Mouse (Mus musculus) hindbrain, embryonic 13.5 days (tissue): ENCODE results near the gene Lrch2. TPM values are rescaled to one million over a fixed set of nuclear protein-coding genes. Genes with fewer than 3 reads are reported as not detected.
"Not testable (repeated sequence)": the region's sequence is repeated elsewhere in the genome, so short reads cannot be mapped to it uniquely, and the experiment has no call there.

Source experiments
- ATAC-seq: fragments of 200-750 bp; cut with Nextera tagmentation; 2 replicates; pipeline ENCODE4 v1.8.0; 2017; ENCODE audit warnings: moderate TSS enrichment; ENCODE audit not compliant: low FRiP score
- H3K27ac ChIP-seq: fragments of 300-500 bp; sonication (generic); 2 replicates; pipeline ENCODE4 v1.5.1; 2015; ENCODE audit warnings: inconsistent platforms, mild to moderate bottlenecking, moderate library complexity
- H3K27me3 ChIP-seq: fragments of 300-500 bp; sonication (generic); 2 replicates; pipeline ENCODE4 v1.6.1; 2015; ENCODE audit warnings: mild to moderate bottlenecking, inconsistent platforms
- H3K36me3 ChIP-seq: fragments of 300-500 bp; sonication (generic); 2 replicates; pipeline ENCODE4 v1.6.1; 2015; ENCODE audit warnings: mild to moderate bottlenecking, inconsistent platforms
- H3K4me1 ChIP-seq: fragments of 300-500 bp; sonication (generic); replicated peaks from 2 replicates; pipeline ENCODE4 v1.6.1; 2015; ENCODE audit warnings: inconsistent platforms
- H3K4me2 ChIP-seq: fragments of 300-500 bp; sonication (generic); 2 replicates; pipeline ENCODE4 v1.6.1; 2015; ENCODE audit warnings: inconsistent platforms, mild to moderate bottlenecking, moderate library complexity
- H3K4me3 ChIP-seq: fragments of 300-500 bp; sonication (generic); 2 replicates; pipeline ENCODE4 v1.5.1; 2015; ENCODE audit warnings: mild to moderate bottlenecking, inconsistent platforms
- H3K9ac ChIP-seq: fragments of 300-500 bp; sonication (generic); 2 replicates; pipeline ENCODE4 v1.6.1; 2015; ENCODE audit warnings: mild to moderate bottlenecking, inconsistent platforms
- H3K9me3 ChIP-seq: fragments of 300-500 bp; sonication (generic); 2 replicates; pipeline ENCODE4 v1.6.1; 2016; ENCODE audit warnings: inconsistent platforms
- WGBS: fragments of 180-500 bp; shearing (Covaris S2); methylation state at CpG from one replicate; pipeline ENCODE4 v1.1.7; 2015; 5-methylcytosine and 5-hydroxymethylcytosine counted together
- polyA plus RNA-seq: library from polyadenylated mRNA; unstranded; fragments of >200 nt; fragmentation: Nextera tagmentation; extraction: Ambion mirVana; gene quantifications from 2 replicates; pipeline ENCODE4 v1.2.1, GENCODE M21; 2015

Gene Lrch2
- 12.8 and 13.4 TPM in 2 replicates for polyA plus RNA-seq

DNA sequence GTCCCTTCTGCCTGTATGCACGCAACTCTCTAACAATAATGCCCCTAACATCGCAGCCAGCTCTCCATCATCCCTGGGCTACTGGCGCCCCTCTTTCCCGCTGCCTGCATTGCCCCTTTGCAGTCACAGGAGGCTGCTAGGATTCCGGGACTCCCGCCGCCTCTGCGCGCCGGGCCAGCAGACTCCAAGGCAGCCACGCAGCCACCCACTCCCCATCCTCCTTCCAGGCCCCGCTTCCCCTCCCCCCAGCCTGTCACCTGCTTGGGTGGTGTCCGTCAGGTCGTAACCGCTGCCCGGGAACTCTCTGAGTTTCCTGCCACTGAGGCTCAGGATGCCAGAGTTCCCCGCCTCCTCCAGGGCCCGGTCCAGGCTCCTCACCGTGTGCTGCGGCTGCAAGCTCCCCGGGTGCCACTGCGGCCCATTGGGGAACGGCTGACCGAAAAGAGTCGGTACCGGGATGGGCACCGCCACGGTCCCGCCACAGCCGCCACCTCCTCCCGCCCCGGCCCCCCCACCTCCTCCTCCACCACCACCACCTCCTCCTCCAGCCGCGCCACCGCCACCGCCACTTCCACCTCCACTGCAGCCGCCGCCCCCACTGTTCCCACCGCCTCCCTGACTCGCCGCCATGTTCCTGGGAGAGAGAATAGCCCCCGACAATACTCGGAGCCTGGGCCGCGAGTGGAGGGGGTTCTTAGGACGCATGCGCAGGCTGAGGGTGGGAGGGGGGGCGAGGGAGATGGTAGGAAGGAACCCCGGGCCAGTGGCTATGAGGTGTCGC is at the start of gene Lrch2:
Lrch2 (minus strand) TSS at position 661 of the 781 bp plus-strand sequence.
- Histone ChIP-seq H3K4me1 (peaks cover 7% of the 10 kb centered on the region), H3K4me3 (peak within 1 kb of the TSS; percentile 58), H3K9ac (peak within 1 kb of the TSS; percentile 79), H3K27ac (peak within 1 kb of the TSS; percentile 95), H3K9me3 (no peaks in the 10 kb centered on the region), H3K27me3 (no peaks in the 10 kb centered on the region), H3K4me2 (peak within 1 kb of the TSS; percentile 56), H3K36me3 (no peaks in the 10 kb centered on the region)
- peak; percentile 93 for ATAC-seq
- WGBS: 14% methylated on average over 39 of the region's 50 CpGs

DNA sequence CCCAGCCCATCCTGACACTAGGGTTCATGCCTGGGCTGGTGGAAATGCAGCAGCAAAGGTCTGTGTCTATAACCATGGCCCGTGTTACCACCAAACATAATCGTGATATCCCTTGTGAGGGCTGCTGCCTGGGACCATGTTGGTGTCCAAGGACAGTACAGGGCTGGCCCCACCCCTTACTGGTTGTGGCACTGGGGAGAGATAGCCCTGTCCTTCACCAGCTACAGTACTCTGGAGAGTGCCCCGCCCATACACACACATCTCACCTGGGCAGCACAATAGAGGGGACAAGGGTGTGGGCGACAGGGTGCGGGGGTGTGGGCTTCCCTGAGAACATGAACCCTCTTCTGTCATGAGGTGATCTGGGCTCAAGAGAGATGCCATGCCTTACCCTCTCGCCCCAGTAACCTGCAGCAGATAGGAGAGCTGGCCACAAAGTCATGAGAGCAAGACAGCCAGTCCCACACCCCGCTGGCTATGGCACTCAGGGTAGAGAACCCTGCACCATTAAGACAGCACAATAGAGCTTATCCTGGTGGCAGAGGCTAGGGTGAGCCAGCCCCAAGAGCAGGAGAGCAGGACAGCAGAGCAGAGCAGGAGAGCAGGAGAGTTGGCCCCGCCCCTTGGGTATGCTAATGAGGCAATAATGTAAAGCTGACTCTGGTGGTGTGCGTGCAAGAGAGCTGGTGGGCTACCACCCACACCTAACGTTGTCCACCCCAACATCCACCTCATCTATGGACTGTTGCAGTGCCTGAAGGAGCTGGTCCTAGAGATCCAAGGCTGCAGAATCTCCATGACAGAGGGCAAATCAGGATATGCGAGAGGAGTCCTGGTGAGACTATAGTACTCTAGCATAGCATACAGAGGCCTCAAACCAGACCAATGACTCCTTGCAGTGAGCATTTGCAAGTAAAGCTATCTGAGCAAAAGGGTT is 12.7 kb downstream of the Lrch2 start:
- Histone ChIP-seq H3K27me3 (no peaks in the 10 kb centered on the region), H3K27ac (no peak overlapping the region), H3K9me3 (no peaks in the 10 kb centered on the region), H3K4me2 (no peak overlapping the region), H3K4me3 (no peak overlapping the region), H3K9ac (no peak overlapping the region), H3K36me3 (no peaks in the 10 kb centered on the region), H3K4me1 (no peaks in the 10 kb centered on the region)
- no peak for ATAC-seq
- 65% methylated on average over 11 of the region's 11 CpGs for WGBS

DNA sequence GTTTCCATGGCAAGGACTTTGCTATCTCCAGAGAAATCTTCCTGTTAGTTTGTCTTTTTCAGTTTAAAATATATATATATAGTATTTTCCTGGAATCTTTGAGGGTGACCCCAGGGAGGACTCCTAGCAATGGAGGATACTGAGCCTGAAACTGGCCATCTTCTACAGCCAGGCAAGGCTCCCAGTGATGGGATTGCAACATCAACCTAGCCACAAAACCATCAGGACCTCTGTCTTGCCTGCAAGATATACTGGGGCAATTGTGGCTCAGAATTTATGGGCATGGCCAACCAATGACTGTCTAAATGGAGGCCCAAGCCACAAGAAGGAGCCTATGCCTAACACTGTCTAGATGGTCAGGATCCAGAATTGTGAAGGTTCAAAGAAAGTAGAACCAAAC is 15.5 kb downstream of the Lrch2 start:
- Histone ChIP-seq H3K36me3 (no peaks in the 10 kb centered on the region), H3K4me3 (no peak overlapping the region), H3K9ac (no peak overlapping the region), H3K4me2 (no peak overlapping the region), H3K27me3 (no peaks in the 10 kb centered on the region), H3K9me3 (no peaks in the 10 kb centered on the region), H3K27ac (no peak overlapping the region), H3K4me1 (no peaks in the 10 kb centered on the region)
- no peak for ATAC-seq

DNA sequence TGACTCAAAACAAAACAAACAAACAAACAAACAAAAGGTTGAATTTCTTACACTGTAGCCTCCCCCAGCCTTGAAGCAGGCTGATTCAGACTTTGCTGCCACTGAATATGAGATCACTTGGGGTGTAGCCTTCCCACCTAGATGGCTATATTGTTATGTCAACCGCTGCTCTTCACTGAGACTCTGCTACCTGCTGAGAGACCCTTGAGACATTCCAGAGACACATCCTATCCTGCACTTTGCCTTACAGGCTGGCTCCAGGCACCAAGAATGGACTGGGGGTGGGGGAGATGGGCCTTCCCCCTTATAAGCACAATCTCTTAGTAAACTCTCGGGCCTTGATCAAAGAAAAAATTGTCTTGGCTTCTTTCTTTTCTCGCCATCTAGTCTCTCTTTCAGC is 16.8 kb downstream of the Lrch2 start:
- H3K27ac ChIP-seq, ATAC-seq: not testable (repeated sequence)
- 69% methylated on average over 3 of the region's 3 CpGs for WGBS

DNA sequence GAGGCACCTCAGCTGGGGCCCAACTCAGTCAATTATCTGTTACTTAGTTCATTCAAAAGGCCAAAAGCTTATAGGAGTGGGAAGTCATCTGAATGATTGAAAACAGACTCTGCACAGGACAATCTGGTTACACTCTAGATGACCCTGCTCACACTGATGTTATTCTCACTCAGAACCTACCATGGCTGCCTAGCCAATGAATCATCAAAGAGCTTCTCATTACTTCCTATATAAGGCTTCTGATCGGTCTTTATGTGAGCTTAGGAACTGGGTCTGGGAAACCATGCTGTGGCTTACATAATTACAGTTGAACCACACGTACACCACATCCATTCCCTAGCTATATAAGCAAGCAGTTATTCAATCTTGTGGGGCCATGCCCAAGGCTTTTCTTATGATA is 18.3 kb downstream of the Lrch2 start:
- H3K9ac ChIP-seq: no peak overlapping the region
- no peak overlapping the region for H3K4me3 ChIP-seq
- ATAC-seq: no peak
- H3K4me1 ChIP-seq: no peaks in the 10 kb centered on the region
- WGBS: 77% methylated on average over 2 of the region's 2 CpGs
- H3K27me3 ChIP-seq: no peaks in the 10 kb centered on the region
- no peaks in the 10 kb centered on the region for H3K36me3 ChIP-seq
- H3K27ac ChIP-seq: no peak overlapping the region
- H3K9me3 ChIP-seq: no peaks in the 10 kb centered on the region
- no peak overlapping the region for H3K4me2 ChIP-seq

More for the DNA sequence above, 16.8 kb downstream of the Lrch2 start:
- H3K27me3 ChIP-seq, H3K4me2 ChIP-seq, H3K4me3 ChIP-seq, H3K9me3 ChIP-seq, H3K9ac ChIP-seq, H3K36me3 ChIP-seq, H3K4me1 ChIP-seq: not testable (repeated sequence)

DNA sequence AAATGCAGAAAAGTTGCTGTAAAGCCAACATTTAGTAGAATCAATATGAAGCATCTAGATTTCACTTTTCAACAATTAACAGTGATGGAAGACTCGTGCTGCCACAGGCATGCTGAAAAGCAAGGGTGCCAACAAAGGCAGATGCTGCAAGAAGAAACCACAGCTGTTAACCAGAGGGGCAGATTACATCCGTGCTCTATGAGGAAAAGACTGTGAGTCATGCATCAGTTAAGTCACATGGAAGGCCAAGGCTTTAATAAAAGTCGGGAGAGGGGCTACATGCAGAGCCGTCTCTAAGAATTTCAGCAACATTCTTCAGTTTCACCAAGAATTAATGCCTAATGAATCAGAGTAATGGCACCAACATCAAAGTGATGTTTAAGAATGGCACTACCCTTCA is 22.2 kb downstream of the Lrch2 start:
- H3K4me2 ChIP-seq: no peak overlapping the region
- ATAC-seq: no peak
- no peaks in the 10 kb centered on the region for H3K27me3 ChIP-seq
- no peak overlapping the region for H3K9ac ChIP-seq
- no peak overlapping the region for H3K4me3 ChIP-seq
- no peaks in the 10 kb centered on the region for H3K9me3 ChIP-seq
- WGBS: 61% methylated on average over 4 of the region's 4 CpGs
- H3K27ac ChIP-seq: no peak overlapping the region
- 0 out of 2 replicates have a peak, but pooled peaks cover 3% of the 10 kb centered on the region for H3K4me1 ChIP-seq
- H3K36me3 ChIP-seq: no peaks in the 10 kb centered on the region

DNA sequence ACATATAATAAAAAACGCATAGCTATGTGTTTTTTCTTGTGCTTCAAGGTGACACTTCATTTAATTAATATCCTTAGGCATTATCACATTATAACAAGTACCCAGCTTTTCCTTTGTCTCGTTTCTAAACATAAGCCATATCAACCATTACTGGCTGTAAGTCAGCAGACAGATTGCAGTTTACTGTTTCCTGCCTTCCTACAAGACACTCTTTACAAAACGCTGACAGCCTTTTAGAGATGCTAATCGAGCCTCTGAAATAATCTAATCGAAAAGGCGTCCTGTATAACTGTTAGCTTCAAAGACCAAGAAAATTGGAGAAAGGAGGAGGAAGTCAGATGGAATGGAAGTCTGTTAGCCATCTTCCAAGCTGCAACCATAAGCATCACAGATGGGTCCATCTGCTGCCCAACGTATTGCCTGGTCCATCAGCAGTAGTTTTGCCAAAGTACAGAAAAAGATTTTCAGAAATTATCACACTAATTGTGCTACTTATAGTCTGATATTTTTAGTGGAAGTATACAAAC is 26.2 kb downstream of the Lrch2 start:
- 56% methylated on average over 7 of the region's 7 CpGs for WGBS

DNA sequence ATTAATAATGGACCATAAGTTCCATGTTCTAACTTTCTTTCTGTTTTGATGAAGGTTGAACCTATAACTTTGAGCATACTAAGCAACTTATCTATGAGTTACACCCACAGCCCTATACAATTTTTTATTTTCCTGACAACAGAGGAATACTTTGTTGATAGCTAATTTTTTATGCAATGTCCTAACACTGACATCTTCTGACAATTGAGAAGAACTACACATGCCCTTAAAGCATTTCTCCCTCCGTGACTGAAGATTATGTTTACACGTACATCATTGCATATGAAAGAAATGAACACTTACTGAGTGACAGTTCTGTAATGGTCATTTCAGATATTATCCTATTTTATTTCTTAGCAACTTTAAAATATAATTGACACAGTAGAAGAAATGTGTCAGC is 64.3 kb downstream of the Lrch2 start:
- Histone ChIP-seq H3K9me3 (no peaks in the 10 kb centered on the region), H3K36me3 (no peaks in the 10 kb centered on the region), H3K4me3 (no peak overlapping the region), H3K27ac (no peak overlapping the region), H3K27me3 (no peaks in the 10 kb centered on the region), H3K4me1 (no peaks in the 10 kb centered on the region), H3K4me2 (no peak overlapping the region), H3K9ac (no peak overlapping the region)
- WGBS: 60% methylated on average over 2 of the region's 2 CpGs
- ATAC-seq: no peak

More for the DNA sequence above, 26.2 kb downstream of the Lrch2 start:
- H3K4me1 ChIP-seq: 0 out of 2 replicates have a peak, but pooled peaks cover 3% of the 10 kb centered on the region
- no peak for ATAC-seq
- no peaks in the 10 kb centered on the region for H3K27me3 ChIP-seq
- H3K27ac ChIP-seq: no peak overlapping the region
- H3K4me2 ChIP-seq: no peak overlapping the region
- H3K9me3 ChIP-seq: no peaks in the 10 kb centered on the region
- no peaks in the 10 kb centered on the region for H3K36me3 ChIP-seq
- no peak overlapping the region for H3K4me3 ChIP-seq
- no peak overlapping the region for H3K9ac ChIP-seq

DNA sequence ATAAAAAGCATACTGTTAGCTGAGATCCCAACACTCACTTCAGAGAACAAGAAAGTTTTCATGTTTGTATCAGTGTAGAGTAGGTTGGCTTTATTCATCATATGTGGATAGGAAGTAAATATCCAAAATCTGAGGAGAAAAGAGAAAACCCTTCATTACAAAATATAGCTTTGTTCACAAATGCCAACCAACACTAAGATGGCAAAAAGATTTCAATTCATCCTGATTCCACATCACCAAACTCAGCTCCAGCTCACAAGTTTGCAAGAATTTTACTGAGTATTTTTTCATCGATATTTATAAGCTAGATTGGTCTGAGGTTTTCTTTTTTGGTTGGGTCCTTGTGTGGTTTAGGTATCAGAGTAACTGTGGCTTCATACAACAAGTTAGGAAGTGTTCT is 100.3 kb downstream of the Lrch2 start, which contains the start of gene Vmn1r239-ps:
Vmn1r239-ps (minus strand) TSS at position 101 of the 400 bp plus-strand sequence.
- not testable (repeated sequence) for ATAC-seq, H3K27ac ChIP-seq, H3K4me2 ChIP-seq, H3K9me3 ChIP-seq, H3K27me3 ChIP-seq, H3K4me1 ChIP-seq, H3K4me3 ChIP-seq, H3K9ac ChIP-seq, H3K36me3 ChIP-seq
- 79% methylated on average over 1 of the region's 1 CpGs for WGBS

DNA sequence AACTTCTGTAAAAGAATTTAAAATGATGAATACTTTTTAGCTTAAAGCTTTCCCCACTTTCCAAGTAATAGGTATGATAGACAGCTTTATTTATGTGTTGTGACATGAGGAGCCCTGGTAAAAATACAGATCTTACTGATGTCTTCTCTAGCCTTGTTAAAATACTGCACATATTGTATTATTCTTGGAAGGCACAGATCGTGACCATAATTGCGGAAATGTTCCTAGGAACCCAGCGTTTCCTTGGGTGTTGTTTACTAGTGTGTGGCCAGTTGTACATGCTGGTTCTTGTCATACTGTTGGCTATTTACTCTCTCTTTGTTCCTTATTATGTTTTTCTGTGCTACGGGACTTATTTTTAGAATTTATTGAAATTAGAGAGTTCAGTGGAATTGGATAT is 110.5 kb downstream of the Lrch2 start:
- Histone ChIP-seq H3K4me3 (no peak overlapping the region), H3K27ac (no peak overlapping the region), H3K4me2 (no peak overlapping the region), H3K9me3 (no peaks in the 10 kb centered on the region), H3K4me1 (no peaks in the 10 kb centered on the region), H3K27me3 (no peaks in the 10 kb centered on the region), H3K36me3 (no peaks in the 10 kb centered on the region), H3K9ac (no peak overlapping the region)
- no peak for ATAC-seq
- WGBS: 90% methylated on average over 4 of the region's 4 CpGs

DNA sequence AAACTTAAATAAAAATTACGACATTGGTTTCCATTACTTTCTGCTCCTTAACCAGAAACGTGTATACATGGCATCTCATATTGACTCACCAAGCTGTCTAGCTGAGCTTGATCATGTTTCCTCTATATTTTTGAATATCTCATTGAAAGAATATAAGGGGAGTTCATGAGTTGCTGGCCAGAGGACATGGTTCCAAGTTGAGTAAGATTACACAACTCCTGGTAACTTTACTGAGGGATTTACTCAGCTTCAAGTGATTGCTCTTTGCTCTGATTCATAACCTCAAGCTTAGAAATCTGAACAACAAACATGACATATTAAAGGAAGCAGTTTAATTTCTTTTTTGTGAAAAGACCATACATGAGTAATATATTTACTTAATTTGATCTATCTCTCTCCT is 118.5 kb downstream of the Lrch2 start:
- H3K27me3 ChIP-seq: no peaks in the 10 kb centered on the region
- no peak overlapping the region for H3K27ac ChIP-seq
- H3K4me1 ChIP-seq: no peaks in the 10 kb centered on the region
- no peaks in the 10 kb centered on the region for H3K9me3 ChIP-seq
- H3K4me2 ChIP-seq: no peak overlapping the region
- H3K36me3 ChIP-seq: no peaks in the 10 kb centered on the region
- no peak for ATAC-seq
- 75% methylated on average over 2 of the region's 2 CpGs for WGBS
- H3K4me3 ChIP-seq: no peak overlapping the region
- H3K9ac ChIP-seq: no peak overlapping the region

DNA sequence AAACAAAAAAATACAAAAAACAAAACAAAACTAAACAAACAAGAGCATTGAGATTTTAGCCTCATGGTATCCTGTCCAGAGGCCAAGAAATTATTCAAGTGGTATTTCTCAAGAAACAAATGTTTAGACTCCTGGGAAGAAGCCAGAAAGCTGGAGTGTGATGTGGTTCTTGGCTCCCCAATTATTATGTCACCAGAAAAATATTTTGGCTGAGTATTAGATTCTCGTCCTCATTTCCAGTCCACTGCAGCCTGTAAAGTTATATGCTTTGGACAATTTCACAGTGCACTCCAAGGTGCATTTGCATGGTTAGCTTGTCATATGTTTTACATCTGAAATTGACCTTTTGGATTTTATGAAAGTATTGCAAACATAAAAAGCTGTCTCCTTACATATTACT is 124.1 kb downstream of the Lrch2 start:
- no peak overlapping the region for H3K4me3 ChIP-seq
- no peaks in the 10 kb centered on the region for H3K9me3 ChIP-seq
- H3K27me3 ChIP-seq: no peaks in the 10 kb centered on the region
- H3K36me3 ChIP-seq: no peaks in the 10 kb centered on the region
- ATAC-seq: no peak
- no peak overlapping the region for H3K4me2 ChIP-seq
- WGBS: 70% methylated on average over 1 of the region's 1 CpGs
- no peaks in the 10 kb centered on the region for H3K4me1 ChIP-seq
- H3K27ac ChIP-seq: no peak overlapping the region
- no peak overlapping the region for H3K9ac ChIP-seq
